Mouse (Mus musculus): ENCODE measurements around the gene Apaf1. TPM values are rescaled to one million over a fixed set of nuclear protein-coding genes. Genes with fewer than 3 reads are reported as not detected.
A peak's percentile ranks its signal among the peaks of the same experiment; 100 is the strongest.

The Apaf1 gene
- polyA plus RNA-seq, 1 experiment from 2014 or later: 17.3 TPM

DNA sequence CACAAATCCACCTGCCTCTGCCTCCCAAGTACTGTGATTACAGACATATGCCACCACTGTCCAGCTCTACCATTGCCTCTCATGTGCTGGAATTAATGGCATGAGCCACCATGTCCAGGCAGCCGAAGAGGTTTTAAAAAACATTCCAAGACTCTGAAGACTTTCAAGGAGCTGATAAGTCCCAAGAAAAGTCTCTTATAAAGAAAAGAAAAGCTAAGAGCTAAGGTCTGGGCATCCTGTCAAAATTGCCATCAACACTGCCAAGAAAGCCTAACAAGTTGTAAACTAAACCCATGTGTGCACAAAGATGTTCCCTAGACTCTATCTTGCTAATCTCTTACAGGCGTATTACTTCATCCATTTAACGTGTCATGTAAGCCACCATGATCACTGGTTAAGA, 9.2 kb downstream of the Apaf1 start:
- Histone ChIP-seq H3K4me1 (no peaks in the 10 kb centered on the region), H3K4me3 (replicated peaks) (no peak overlapping the region), H3K9ac (no peak overlapping the region), H3K27ac (no peak overlapping the region), H3K9me3 (replicated peaks) (no peaks in the 10 kb centered on the region), H3K36me3 (peaks cover 60% of the 10 kb centered on the region), H3K27me3 (no peaks in the 10 kb centered on the region), H3K4me2 (no peak overlapping the region)
- no peak for ATAC-seq (replicated peaks; ENCODE audit: low FRiP score)
- WGBS: 87% methylated on average over 3 of the region's 3 CpGs

- 35% methylated on average over 1 of the region's 1 CpGs for WGBS
- no peaks in the 10 kb centered on the region for H3K9me3 ChIP-seq (replicated peaks)
- H3K36me3 ChIP-seq: peaks cover 58% of the 10 kb centered on the region
- no peak overlapping the region for H3K4me2 ChIP-seq
- H3K4me1 ChIP-seq: no peaks in the 10 kb centered on the region
- no peak overlapping the region for H3K27ac ChIP-seq
- ATAC-seq (replicated peaks; ENCODE audit: low FRiP score): no peak
- H3K9ac ChIP-seq: no peak overlapping the region
- H3K27me3 ChIP-seq: no peaks in the 10 kb centered on the region
- no peak overlapping the region for H3K4me3 ChIP-seq (replicated peaks)
Observed at GRCm38 (mm10) chr10:91071768-91072167, 10.8 kb downstream of the Apaf1 start.

GRCm38 (mm10) chr10:91062355-91062754, 20.2 kb downstream of the Apaf1 start:
- Histone ChIP-seq H3K4me2 (no peak overlapping the region), H3K27ac (no peak overlapping the region), H3K4me1 (no peaks in the 10 kb centered on the region), H3K36me3 (peaks cover 84% of the 10 kb centered on the region), H3K4me3 (replicated peaks) (no peak overlapping the region), H3K27me3 (no peaks in the 10 kb centered on the region), H3K9ac (no peak overlapping the region), H3K9me3 (replicated peaks) (no peaks in the 10 kb centered on the region)
- ATAC-seq (replicated peaks; ENCODE audit: low FRiP score): no peak
- 89% methylated on average over 6 of the region's 6 CpGs for WGBS

- no peak overlapping the region for H3K9ac ChIP-seq
- no peak; the same call in 1 of the 2 replicates for ATAC-seq (replicated peaks; ENCODE audit: low FRiP score)
- H3K27me3 ChIP-seq: no peaks in the 10 kb centered on the region
- H3K9me3 ChIP-seq (replicated peaks): no peaks in the 10 kb centered on the region
- H3K36me3 ChIP-seq: peaks cover 70% of the 10 kb centered on the region
- H3K27ac ChIP-seq: no peak overlapping the region
- H3K4me3 ChIP-seq (replicated peaks): no peak overlapping the region
- 36% methylated on average over 5 of the region's 5 CpGs for WGBS
- H3K4me1 ChIP-seq: no peaks in the 10 kb centered on the region
- H3K4me2 ChIP-seq: no peak overlapping the region
Observed at GRCm38 (mm10) chr10:91060742-91061141, 21.8 kb downstream of the Apaf1 start.

DNA sequence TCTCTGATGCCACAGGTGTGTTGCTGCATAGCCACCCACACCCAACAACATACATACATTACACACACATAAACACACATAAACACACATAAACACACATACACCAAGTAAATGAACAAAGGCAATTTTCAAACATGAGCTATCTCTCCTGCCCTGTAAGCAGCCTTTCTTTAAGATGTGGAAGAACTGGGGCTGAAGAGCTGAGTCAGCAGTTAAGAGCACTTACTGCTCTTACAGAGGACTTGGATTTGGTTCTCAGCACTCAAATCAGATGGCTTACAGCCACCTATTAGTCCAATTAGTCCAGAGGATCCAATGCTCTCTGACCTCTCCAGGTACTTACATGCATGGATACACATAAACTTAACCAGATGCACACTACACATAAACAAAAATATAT, 29.8 kb downstream of the Apaf1 start:
- Histone ChIP-seq H3K4me3 (replicated peaks) (no peak overlapping the region), H3K4me1 (no peaks in the 10 kb centered on the region), H3K4me2 (no peak overlapping the region), H3K27me3 (no peaks in the 10 kb centered on the region), H3K9me3 (replicated peaks) (no peaks in the 10 kb centered on the region), H3K27ac (no peak overlapping the region), H3K9ac (no peak overlapping the region), H3K36me3 (peaks cover 68% of the 10 kb centered on the region)
- ATAC-seq (replicated peaks; ENCODE audit: low FRiP score): no peak

DNA sequence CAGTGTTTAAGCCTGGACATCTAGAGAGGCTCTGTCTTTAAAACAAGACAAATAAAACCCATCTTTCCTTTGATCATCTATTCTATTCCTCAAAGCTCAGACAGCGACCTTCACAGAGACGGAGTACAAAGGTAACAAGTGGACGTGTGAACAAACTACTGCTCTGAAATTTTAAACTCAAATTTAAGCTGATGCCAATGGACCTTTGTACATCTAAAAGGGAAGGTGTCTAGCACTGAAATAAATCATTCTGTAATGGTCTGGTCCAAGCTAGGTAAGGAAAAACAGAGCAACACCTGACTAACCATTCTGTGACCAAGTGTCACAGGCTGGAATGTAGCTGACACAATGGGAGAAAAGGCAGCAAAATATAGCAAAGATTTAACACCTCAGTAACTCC, 31.4 kb downstream of the Apaf1 start:
- H3K4me3 ChIP-seq (replicated peaks): no peak overlapping the region
- ATAC-seq (replicated peaks; ENCODE audit: low FRiP score): no peak
- no peaks in the 10 kb centered on the region for H3K27me3 ChIP-seq
- H3K4me1 ChIP-seq: no peaks in the 10 kb centered on the region
- H3K36me3 ChIP-seq: peaks cover 74% of the 10 kb centered on the region
- no peak overlapping the region for H3K27ac ChIP-seq
- WGBS: 77% methylated on average over 3 of the region's 3 CpGs
- no peaks in the 10 kb centered on the region for H3K9me3 ChIP-seq (replicated peaks)
- H3K4me2 ChIP-seq: no peak overlapping the region
- H3K9ac ChIP-seq: no peak overlapping the region

DNA sequence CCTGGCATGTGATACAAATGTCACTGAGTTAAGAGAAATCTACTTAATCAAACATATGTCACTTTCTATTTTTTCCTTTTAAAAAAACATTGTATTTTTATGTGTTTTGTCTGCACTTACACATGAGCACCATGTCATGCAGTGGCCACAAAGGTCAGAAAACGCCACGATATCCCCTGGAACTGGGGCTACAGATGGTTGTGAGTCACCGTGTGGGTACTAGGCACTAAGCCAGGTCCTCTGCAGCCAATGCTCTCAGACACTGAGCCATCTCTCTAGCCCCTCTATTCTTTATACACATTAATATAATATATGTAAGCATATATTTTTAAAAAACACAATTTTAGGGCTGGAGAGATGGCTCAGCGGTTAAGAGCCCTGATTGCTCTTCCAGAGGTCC, 32.9 kb downstream of the Apaf1 start:
- H3K4me3 ChIP-seq (replicated peaks): no peak overlapping the region
- H3K27me3 ChIP-seq: no peaks in the 10 kb centered on the region
- ATAC-seq (replicated peaks; ENCODE audit: low FRiP score): no peak
- H3K4me1 ChIP-seq: no peaks in the 10 kb centered on the region
- 83% methylated on average over 4 of the region's 4 CpGs for WGBS
- H3K36me3 ChIP-seq: peaks cover 73% of the 10 kb centered on the region
- no peak overlapping the region for H3K4me2 ChIP-seq
- no peaks in the 10 kb centered on the region for H3K9me3 ChIP-seq (replicated peaks)
- H3K9ac ChIP-seq: no peak overlapping the region
- H3K27ac ChIP-seq: no peak overlapping the region

DNA sequence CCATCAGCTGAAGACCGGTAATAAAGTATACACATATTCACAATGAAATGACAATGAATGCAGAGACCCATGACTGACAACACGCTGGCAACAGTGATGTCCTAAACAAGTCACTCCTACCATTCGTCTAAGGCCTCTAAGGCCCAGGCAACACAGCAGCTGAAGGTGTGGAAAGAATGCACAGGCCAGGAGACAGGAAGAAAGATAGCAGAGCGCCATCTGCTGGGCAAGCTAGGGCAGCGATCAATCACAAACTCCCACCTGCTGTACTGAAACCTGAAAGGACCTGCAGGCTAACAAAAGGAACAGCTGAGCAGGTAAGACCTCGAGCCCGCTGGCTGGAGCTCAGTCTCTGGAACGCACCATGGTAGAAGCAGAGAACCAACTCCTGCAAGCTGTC, 48.6 kb downstream of the Apaf1 start:
- Histone ChIP-seq H3K4me3 (replicated peaks) (no peak overlapping the region), H3K9ac (no peak overlapping the region), H3K4me2 (no peak overlapping the region), H3K9me3 (replicated peaks) (no peaks in the 10 kb centered on the region), H3K4me1 (no peaks in the 10 kb centered on the region), H3K27ac (no peak overlapping the region), H3K36me3 (peaks cover 40% of the 10 kb centered on the region), H3K27me3 (no peaks in the 10 kb centered on the region)
- WGBS: 25% methylated on average over 8 of the region's 8 CpGs
- ATAC-seq (replicated peaks; ENCODE audit: low FRiP score): peak; percentile 56; the same call in 1 of the 2 replicates

GRCm38 (mm10) chr10:91032399-91032798, 50.2 kb downstream of the Apaf1 start:
- WGBS: 12% methylated on average over 4 of the region's 4 CpGs
- Histone ChIP-seq H3K36me3 (peaks cover 40% of the 10 kb centered on the region), H3K9ac (no peak overlapping the region), H3K4me2 (no peak overlapping the region), H3K27me3 (no peaks in the 10 kb centered on the region), H3K4me1 (no peaks in the 10 kb centered on the region), H3K9me3 (replicated peaks) (no peaks in the 10 kb centered on the region), H3K4me3 (replicated peaks) (no peak overlapping the region), H3K27ac (no peak overlapping the region)
- peak; percentile 25; the same call in 1 of the 2 replicates for ATAC-seq (replicated peaks; ENCODE audit: low FRiP score)

GRCm38 (mm10) chr10:91031176-91031575, 51.4 kb downstream of the Apaf1 start:
- Histone ChIP-seq H3K4me1 (no peaks in the 10 kb centered on the region), H3K4me3 (replicated peaks) (no peak overlapping the region), H3K9ac (no peak overlapping the region), H3K4me2 (no peak overlapping the region), H3K27me3 (no peaks in the 10 kb centered on the region), H3K9me3 (replicated peaks) (no peaks in the 10 kb centered on the region), H3K36me3 (peaks cover 29% of the 10 kb centered on the region), H3K27ac (no peak overlapping the region)
- no peak for ATAC-seq (replicated peaks; ENCODE audit: low FRiP score)
- 82% methylated on average over 9 of the region's 9 CpGs for WGBS

- Histone ChIP-seq H3K9ac (no peak overlapping the region), H3K4me1 (no peaks in the 10 kb centered on the region), H3K4me3 (replicated peaks) (no peak overlapping the region), H3K27me3 (no peaks in the 10 kb centered on the region), H3K9me3 (replicated peaks) (no peaks in the 10 kb centered on the region), H3K27ac (no peak overlapping the region), H3K36me3 (peaks cover 25% of the 10 kb centered on the region), H3K4me2 (no peak overlapping the region)
- ATAC-seq (replicated peaks; ENCODE audit: low FRiP score): no peak
Observed at GRCm38 (mm10) chr10:91029002-91029539, 53.5 kb downstream of the Apaf1 start.

DNA sequence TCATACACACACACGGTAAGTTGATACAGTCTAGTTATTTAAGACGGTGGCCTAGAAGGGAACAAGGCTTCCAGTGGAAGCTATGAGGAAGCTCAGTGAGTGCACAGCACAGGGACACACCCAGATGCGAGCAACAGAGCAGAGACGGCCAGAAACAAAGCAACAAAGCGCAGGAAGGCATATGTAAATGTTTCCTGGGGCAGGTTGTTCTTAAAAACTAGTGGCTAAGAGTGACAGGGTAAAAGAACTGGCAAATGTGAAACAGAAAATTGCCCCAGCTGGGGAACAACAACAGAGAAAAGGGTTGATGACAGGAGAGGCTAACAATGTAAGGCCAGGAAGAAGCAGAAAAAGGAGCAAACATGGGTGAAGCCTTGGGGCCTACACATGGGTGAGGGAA, 54.6 kb downstream of the Apaf1 start:
- no peaks in the 10 kb centered on the region for H3K4me1 ChIP-seq
- no peak overlapping the region for H3K27ac ChIP-seq
- no peak overlapping the region for H3K4me2 ChIP-seq
- ATAC-seq (replicated peaks; ENCODE audit: low FRiP score): no peak
- no peak overlapping the region for H3K4me3 ChIP-seq (replicated peaks)
- H3K27me3 ChIP-seq: no peaks in the 10 kb centered on the region
- H3K36me3 ChIP-seq: peaks cover 25% of the 10 kb centered on the region
- WGBS: 85% methylated on average over 5 of the region's 5 CpGs
- H3K9ac ChIP-seq: no peak overlapping the region
- H3K9me3 ChIP-seq (replicated peaks): no peaks in the 10 kb centered on the region

- H3K4me3 ChIP-seq (replicated peaks): no peak overlapping the region
- H3K27me3 ChIP-seq: no peaks in the 10 kb centered on the region
- ATAC-seq (replicated peaks; ENCODE audit: low FRiP score): no peak
- H3K4me1 ChIP-seq: no peaks in the 10 kb centered on the region
- no peak overlapping the region for H3K4me2 ChIP-seq
- WGBS: 94% methylated on average over 4 of the region's 4 CpGs
- H3K36me3 ChIP-seq: peaks cover 25% of the 10 kb centered on the region
- no peaks in the 10 kb centered on the region for H3K9me3 ChIP-seq (replicated peaks)
- H3K9ac ChIP-seq: no peak overlapping the region
- H3K27ac ChIP-seq: no peak overlapping the region
Observed at GRCm38 (mm10) chr10:91027468-91027867, 55.1 kb downstream of the Apaf1 start.

All from kidney, embryonic 15.5 days (tissue).